Comparison of ENCODE assay signal across 1 mouse cellular context in genomic region chr10:59577871-59578801, GRCm38 (mm10).
TF ChIP-seq lines count a peak whose summit lies in the region.

No protein-coding gene starts in this region.

TF ChIP-seq in MEL, 35 proteins besides CTCF, POLR2A, EP300 and RAD21:
- TF ChIP-seq ZNF384 (IDR thresholded peaks at IDR 0.05; ENCODE audit: low read depth, low read length) (0 out of 2 replicates have a peak, but pooled peaks have one; percentile 12), GABPA (IDR thresholded peaks at IDR 0.05; ENCODE audit: low read depth, low read length) (no peak), NRF1 (IDR thresholded peaks at IDR 0.05; ENCODE audit: insufficient read depth, low read depth, low read length, poor library complexity, severe bottlenecking) (no peak), JUND (IDR thresholded peaks at IDR 0.05; ENCODE audit: low read depth, low read length) (no peak), TAL1 (IDR thresholded peaks at IDR 0.05; ENCODE audit: low read length) (peak; percentile 46), MAX (IDR thresholded peaks at IDR 0.05; ENCODE audit: low read length) (peak; percentile 60; the same call in 1 of the 2 replicates), ELF1 (IDR thresholded peaks at IDR 0.05; ENCODE audit: low read depth, low read length) (no peak), GATA1 (IDR thresholded peaks at IDR 0.05; ENCODE audit: low read depth, low read length) (peak; percentile 43; the same call in 1 of the 2 replicates), MXI1 (IDR thresholded peaks at IDR 0.05; ENCODE audit: low read depth, low read length) (no peak), TCF12 (IDR thresholded peaks at IDR 0.05; ENCODE audit: low read depth, low read length) (no peak), MYC (IDR thresholded peaks at IDR 0.05; ENCODE audit: low read depth, low read length) (peak; percentile 57; the same call in 1 of the 2 replicates)
